Mouse (Mus musculus): ENCODE results near the gene Ubqln4.

DNA sequence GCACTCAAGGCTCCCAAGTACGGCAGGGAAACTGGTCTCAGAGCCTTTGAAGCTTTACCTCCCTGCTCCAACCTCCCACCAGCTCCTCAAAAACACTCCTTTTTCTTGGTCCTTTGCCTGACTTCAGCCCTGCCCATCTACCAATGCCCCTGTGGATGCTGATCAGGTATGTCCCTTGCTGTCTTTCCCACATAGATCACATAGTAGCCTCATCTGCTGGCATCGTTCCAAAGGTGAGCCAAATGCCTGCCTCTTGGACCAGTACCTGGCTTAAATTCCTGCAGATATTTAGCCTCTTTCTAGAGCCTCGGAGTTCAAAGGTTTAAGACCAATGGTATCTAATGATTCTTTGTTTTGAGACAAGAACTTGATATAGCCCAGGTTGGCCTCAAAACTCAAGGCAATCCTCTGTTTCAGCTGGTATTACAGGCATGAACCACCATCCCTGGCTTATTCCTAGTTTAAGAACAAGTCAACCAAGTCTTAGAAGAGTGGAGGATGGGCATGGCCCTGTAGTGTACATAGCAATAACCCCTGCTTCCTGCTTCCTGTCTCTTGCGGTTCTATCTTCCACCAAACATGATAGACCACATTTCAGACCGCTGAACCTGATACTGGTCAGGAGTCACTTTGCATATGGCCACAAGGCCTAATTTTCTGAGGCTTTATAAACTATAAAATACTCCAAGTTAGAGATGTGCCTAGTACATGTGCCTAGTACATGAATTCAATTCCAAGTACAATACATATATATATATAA, 9.7 kb upstream of the Ubqln4 start:
- TF ChIP-seq CTCF (IDR thresholded peaks at IDR 0.05; ENCODE audit: borderline replicate concordance, insufficient read depth, low read length) (no peak), POLR2A (IDR thresholded peaks at IDR 0.05; ENCODE audit: low read depth, low read length) (no peak)
